Comparison of ENCODE assay signal across 11 mouse cellular contexts in the genomic region with DNA sequence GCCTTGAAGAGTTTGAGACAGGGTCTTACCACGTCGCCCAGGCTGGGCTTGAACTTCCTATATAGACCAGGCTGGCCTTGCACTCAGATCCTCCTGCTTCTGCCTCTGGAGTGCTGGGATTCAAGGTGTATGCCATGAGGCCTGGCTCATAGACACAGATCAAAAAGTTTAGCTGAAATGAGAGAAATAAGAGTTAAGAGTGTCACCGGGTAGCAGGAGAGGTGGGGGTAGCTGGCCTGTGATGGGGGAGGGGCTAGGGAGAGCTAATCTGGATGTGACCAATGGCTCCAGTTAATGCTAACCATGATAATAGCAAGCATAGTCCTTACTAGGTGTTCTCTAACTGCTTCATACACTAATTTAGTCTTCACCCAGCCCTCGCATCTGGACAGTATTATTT. TPM values are rescaled to one million over a fixed set of nuclear protein-coding genes. Genes with fewer than 3 reads are reported as not detected.
DNase-seq lines count a peak whose midpoint lies in the region; ATAC-seq and TF ChIP-seq lines count a peak whose summit lies in the region.
"Had no signal": no experiment of that assay in that cellular context is flagged by ENCODE, and none has a peak within 500 bp of the region (broad histone marks: within the 10 kb centered on the region; RNA-seq: fewer than 3 reads in every experiment).

No protein-coding gene starts in this region.

- WGBS in forebrain, postnatal 0 days: 92% methylated on average over 4 of the region's 4 CpGs
- 84% methylated on average over 4 of the region's 4 CpGs for WGBS in forebrain, embryonic 12.5 days
- WGBS in kidney, embryonic 15.5 days: 70% methylated on average over 4 of the region's 4 CpGs
- 84% methylated on average over 4 of the region's 4 CpGs for WGBS in midbrain, embryonic 14.5 days
- WGBS in midbrain, embryonic 10.5 days: 83% methylated on average over 4 of the region's 4 CpGs

- H3K36me3 ChIP-seq in forebrain, postnatal 0 days (ENCODE audit: insufficient read depth): no peaks in the 10 kb centered on the region
- no peaks in the 10 kb centered on the region for H3K36me3 ChIP-seq in forebrain, embryonic 12.5 days (replicated peaks)
- H3K36me3 ChIP-seq in kidney, embryonic 15.5 days: no peaks in the 10 kb centered on the region
- no peaks in the 10 kb centered on the region for H3K36me3 ChIP-seq in midbrain, embryonic 14.5 days (ENCODE audit: control insufficient read depth, insufficient read depth, low read length)
- H3K36me3 ChIP-seq in midbrain, embryonic 10.5 days: no peaks in the 10 kb centered on the region

- no peak overlapping the region for H3K4me3 ChIP-seq in forebrain, postnatal 0 days (ENCODE audit: low read depth, low read length)
- no peak overlapping the region for H3K4me3 ChIP-seq in forebrain, embryonic 12.5 days (replicated peaks)
- no peak overlapping the region; the same call in 1 of the 2 replicates for H3K4me3 ChIP-seq in kidney, embryonic 15.5 days (replicated peaks)
- H3K4me3 ChIP-seq in midbrain, embryonic 14.5 days (replicated peaks; ENCODE audit: low read depth, low read length): no peak overlapping the region
- H3K4me3 ChIP-seq in midbrain, embryonic 10.5 days: no peak overlapping the region

- no peak for TF ChIP-seq CTCF in forebrain, postnatal 0 days (IDR thresholded peaks at IDR 0.05; ENCODE audit: low read depth)

- 0 out of 2 replicates have a peak, but pooled peaks cover 7% of the 10 kb centered on the region for H3K4me1 ChIP-seq in forebrain, postnatal 0 days (ENCODE audit: insufficient read depth)
- H3K4me1 ChIP-seq in forebrain, embryonic 12.5 days: peaks cover 22% of the 10 kb centered on the region
- H3K4me1 ChIP-seq in kidney, embryonic 15.5 days: peaks cover 46% of the 10 kb centered on the region
- peaks cover 15% of the 10 kb centered on the region; the same call in 1 of the 2 replicates for H3K4me1 ChIP-seq in midbrain, embryonic 14.5 days (ENCODE audit: control insufficient read depth, insufficient read depth, low read length)
- peaks cover 16% of the 10 kb centered on the region for H3K4me1 ChIP-seq in midbrain, embryonic 10.5 days

- H3K9me3 ChIP-seq in forebrain, postnatal 0 days (ENCODE audit: low read length): no peaks in the 10 kb centered on the region
- H3K9me3 ChIP-seq in forebrain, embryonic 12.5 days: no peaks in the 10 kb centered on the region
- no peaks in the 10 kb centered on the region for H3K9me3 ChIP-seq in kidney, embryonic 15.5 days (replicated peaks)
- H3K9me3 ChIP-seq in midbrain, embryonic 14.5 days (ENCODE audit: control insufficient read depth, low read length): no peaks in the 10 kb centered on the region
- H3K9me3 ChIP-seq in midbrain, embryonic 10.5 days (replicated peaks): no peaks in the 10 kb centered on the region

- peak overlapping the region; percentile 73 for H3K4me2 ChIP-seq in forebrain, postnatal 0 days (ENCODE audit: low read depth)
- H3K4me2 ChIP-seq in forebrain, embryonic 12.5 days: no peak overlapping the region
- peak overlapping the region; percentile 89 for H3K4me2 ChIP-seq in kidney, embryonic 15.5 days
- H3K4me2 ChIP-seq in midbrain, embryonic 14.5 days (ENCODE audit: low read length): peak overlapping the region; percentile 76

- no peak overlapping the region for H3K27ac ChIP-seq in forebrain, postnatal 0 days (ENCODE audit: low read depth, low read length)
- no peak overlapping the region for H3K27ac ChIP-seq in forebrain, embryonic 12.5 days
- no peak overlapping the region for H3K27ac ChIP-seq in kidney, embryonic 15.5 days
- no peak overlapping the region for H3K27ac ChIP-seq in midbrain, embryonic 14.5 days (replicated peaks; ENCODE audit: low read depth, low read length)
- no peak overlapping the region for H3K27ac ChIP-seq in midbrain, embryonic 10.5 days (replicated peaks)

- H3K27me3 ChIP-seq in forebrain, postnatal 0 days (ENCODE audit: insufficient read depth, low read length): no peaks in the 10 kb centered on the region
- 0 out of 2 replicates have a peak, but pooled peaks cover under 1% of the 10 kb centered on the region for H3K27me3 ChIP-seq in forebrain, embryonic 12.5 days
- no peaks in the 10 kb centered on the region for H3K27me3 ChIP-seq in kidney, embryonic 15.5 days
- H3K27me3 ChIP-seq in midbrain, embryonic 14.5 days (ENCODE audit: control insufficient read depth, insufficient read depth, low read length): no peaks in the 10 kb centered on the region
- H3K27me3 ChIP-seq in midbrain, embryonic 10.5 days (ENCODE audit: low read depth, poor library complexity, severe bottlenecking): peaks cover 6% of the 10 kb centered on the region; the same call in 1 of the 2 replicates
- H3K27me3 ChIP-seq: Patski had no signal

- no peak overlapping the region for H3K9ac ChIP-seq in forebrain, postnatal 0 days
- H3K9ac ChIP-seq in forebrain, embryonic 12.5 days: no peak overlapping the region
- H3K9ac ChIP-seq in kidney, embryonic 15.5 days: 0 out of 2 replicates have a peak overlapping the region, but pooled peaks have one; percentile 1
- H3K9ac ChIP-seq in midbrain, embryonic 14.5 days (replicated peaks; ENCODE audit: low read length): 0 out of 2 replicates have a peak overlapping the region, but pooled peaks have one; percentile 0

- no peak for ATAC-seq in forebrain, postnatal 0 days
- no peak for ATAC-seq in forebrain, embryonic 12.5 days (ENCODE audit: low FRiP score)
- ATAC-seq in kidney, embryonic 15.5 days (replicated peaks; ENCODE audit: low FRiP score): no peak
- no peak for ATAC-seq in midbrain, embryonic 14.5 days (ENCODE audit: low FRiP score, low TSS enrichment)
- ATAC-seq: Patski had no signal

- no peak for DNase-seq in forebrain, postnatal 0 days
- no peak for DNase-seq in kidney, postnatal 14 days
- DNase-seq in midbrain, embryonic 14.5 days: no peak
- DNase-seq in midbrain, embryonic 10.5 days (ENCODE audit: low spot score): no peak
- no peak for DNase-seq in yolk sac, embryonic 10.5 days (ENCODE audit: low spot score)
- no peak for DNase-seq in embryo, embryonic 10.5 days (ENCODE audit: low spot score)
- DNase-seq: adrenal gland, adult 8-10 months; thymus, postnatal 14 days had no signal

RNA-seq across cellular contexts. Expression of a gene that starts 2.4 kb away (rescaled TPM):
- total RNA-seq in forebrain, postnatal 0 days (2014; rRNA removed): 44.0 and 51.9 TPM in 2 replicates
- 16.7 and 21.3 TPM in 2 replicates for polyA plus RNA-seq in forebrain, postnatal 0 days (2015; fragmentation: Nextera tagmentation; extraction: Ambion mirVana)
- 12.8 and 13.1 TPM in 2 replicates for polyA plus RNA-seq in forebrain, embryonic 12.5 days (2016; fragmentation: Nextera tagmentation; extraction: Ambion mirVana)
- polyA plus RNA-seq in kidney, embryonic 15.5 days (2015; fragmentation: Nextera tagmentation; extraction: Ambion mirVana): 12.4 and 14.3 TPM in 2 replicates
- polyA plus RNA-seq in midbrain, embryonic 14.5 days (2014; fragmentation: Nextera tagmentation; extraction: Ambion mirVana): 18.1 and 20.0 TPM in 2 replicates
- polyA plus RNA-seq in midbrain, embryonic 10.5 days (2016; fragmentation: Nextera tagmentation; extraction: Ambion mirVana): 6.7 and 7.9 TPM in 2 replicates

RNA-seq across cellular contexts. Expression of a gene that starts 2.4 kb away (rescaled TPM):
- total RNA-seq in forebrain, postnatal 0 days (2014; rRNA removed): 0.62 and 0.85 TPM in 2 replicates
- polyA plus RNA-seq in forebrain, postnatal 0 days (2015; fragmentation: Nextera tagmentation; extraction: Ambion mirVana): 0.58 and 0.92 TPM in 2 replicates
- 0.40 and 0.50 TPM in 2 replicates for polyA plus RNA-seq in forebrain, embryonic 12.5 days (2016; fragmentation: Nextera tagmentation; extraction: Ambion mirVana)
- 1.9 and 2.1 TPM in 2 replicates for polyA plus RNA-seq in kidney, embryonic 15.5 days (2015; fragmentation: Nextera tagmentation; extraction: Ambion mirVana)
- 0.18 and 0.50 TPM in 2 replicates for polyA plus RNA-seq in midbrain, embryonic 14.5 days (2014; fragmentation: Nextera tagmentation; extraction: Ambion mirVana)
- 0.28 and 0.43 TPM in 2 replicates for polyA plus RNA-seq in midbrain, embryonic 10.5 days (2016; fragmentation: Nextera tagmentation; extraction: Ambion mirVana)

Comparison
In these comparisons a context has a peak if more than half of its experiments do, and no peak if none do; other contexts are left out.
1. H3K9ac ChIP-seq: peak in kidney, embryonic 15.5 days (single experiment) and midbrain, embryonic 14.5 days (single experiment); none in forebrain, postnatal 0 days (single experiment) and forebrain, embryonic 12.5 days (single experiment).